Mouse (Mus musculus) kidney, embryonic 14.5 days (tissue): Measurements from ENCODE around the gene Phb2. TPM values are rescaled to one million over a fixed set of nuclear protein-coding genes. Genes with fewer than 3 reads are reported as not detected.
"Not testable (repeated sequence)": the region's sequence is repeated elsewhere in the genome, so short reads cannot be mapped to it uniquely, and the experiment has no call there.

Experiments
- ATAC-seq: fragments of 200-750 bp; cut with Nextera tagmentation; 2 replicates; pipeline ENCODE4 v1.8.0; 2017; ENCODE audit warnings: moderate number of reproducible peaks, mild to moderate bottlenecking, moderate TSS enrichment, moderate library complexity; ENCODE audit not compliant: low FRiP score, low TSS enrichment
- H3K27ac ChIP-seq: fragments of 300-500 bp; sonication (generic); 2 replicates; pipeline ENCODE4 v1.5.1; 2014; ENCODE audit warnings: low read depth, mild to moderate bottlenecking, low read length, moderate library complexity, mixed read lengths
- H3K27me3 ChIP-seq: fragments of 300-500 bp; sonication (generic); 2 replicates; pipeline ENCODE4 v1.6.1; 2014; ENCODE audit warnings: mild to moderate bottlenecking, low read length; ENCODE audit not compliant: control insufficient read depth, insufficient read depth
- H3K36me3 ChIP-seq: fragments of 300-500 bp; sonication (generic); 2 replicates; pipeline ENCODE4 v1.6.1; 2014; ENCODE audit warnings: low read length, mixed read lengths; ENCODE audit not compliant: control insufficient read depth, insufficient read depth
- H3K4me1 ChIP-seq: fragments of 300-500 bp; sonication (generic); 2 replicates; pipeline ENCODE4 v1.6.1; 2014; ENCODE audit warnings: low read length, mixed read lengths; ENCODE audit not compliant: control insufficient read depth, insufficient read depth
- H3K4me2 ChIP-seq: fragments of 300-500 bp; sonication (generic); replicated peaks from 2 replicates; pipeline ENCODE4 v1.6.1; 2014; ENCODE audit warnings: low read depth, mild to moderate bottlenecking, low read length
- H3K4me3 ChIP-seq: fragments of 300-500 bp; sonication (generic); 2 replicates; pipeline ENCODE4 v1.5.1; 2014; ENCODE audit warnings: mild to moderate bottlenecking, low read length
- H3K9ac ChIP-seq: fragments of 300-500 bp; sonication (generic); 2 replicates; pipeline ENCODE4 v1.6.1; 2014; ENCODE audit warnings: low read depth, mild to moderate bottlenecking, low read length, moderate library complexity
- H3K9me3 ChIP-seq: fragments of 300-500 bp; sonication (generic); 2 replicates; pipeline ENCODE4 v1.6.1; 2016; ENCODE audit warnings: low read length; ENCODE audit not compliant: control insufficient read depth
- WGBS: fragments of 180-500 bp; shearing (Covaris S2); extraction: QIAGEN DNeasy Blood & Tissue Kit; methylation state at CpG from one replicate; pipeline ENCODE4 v1.1.7; 2014; 5-methylcytosine and 5-hydroxymethylcytosine counted together
- polyA plus RNA-seq: library from polyadenylated mRNA; unstranded; fragments of >200 nt; fragmentation: Nextera tagmentation; extraction: Ambion mirVana; gene quantifications from 2 replicates; pipeline ENCODE4 v1.2.1, GENCODE M21; 2014

Phb2 gene
- polyA plus RNA-seq, 1 experiment from 2014 or later: 402 TPM

DNA sequence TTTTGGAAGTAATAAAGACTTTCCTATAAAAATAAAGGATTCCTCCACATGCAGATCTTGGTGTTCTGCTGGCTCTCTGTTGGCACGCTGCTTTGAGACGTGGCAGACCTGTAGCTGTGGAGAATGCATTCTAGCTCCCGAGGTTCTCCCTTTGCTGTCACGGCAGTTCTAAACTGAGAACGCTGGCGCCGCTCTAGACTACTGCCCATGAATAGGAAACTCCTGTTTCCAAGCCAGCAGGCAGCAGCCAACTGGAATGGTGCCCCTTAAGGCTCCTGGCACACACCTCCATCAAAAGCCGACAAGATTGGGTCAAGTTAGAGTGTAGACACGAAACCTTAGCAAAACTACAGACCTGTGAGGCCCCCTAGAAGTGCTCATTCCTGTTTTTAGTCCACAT lies 38.5 kb upstream of the Phb2 start:
- 93% methylated on average over 9 of the region's 9 CpGs for WGBS
- no peaks in the 10 kb centered on the region for H3K36me3 ChIP-seq
- ATAC-seq: no peak
- H3K27me3 ChIP-seq: no peaks in the 10 kb centered on the region
- H3K27ac ChIP-seq: no peak overlapping the region
- no peak overlapping the region for H3K4me2 ChIP-seq
- H3K9ac ChIP-seq: no peak overlapping the region
- H3K4me3 ChIP-seq: no peak overlapping the region
- H3K9me3 ChIP-seq: no peaks in the 10 kb centered on the region
- peaks cover 5% of the 10 kb centered on the region; the same call in 1 of the 2 replicates for H3K4me1 ChIP-seq

DNA sequence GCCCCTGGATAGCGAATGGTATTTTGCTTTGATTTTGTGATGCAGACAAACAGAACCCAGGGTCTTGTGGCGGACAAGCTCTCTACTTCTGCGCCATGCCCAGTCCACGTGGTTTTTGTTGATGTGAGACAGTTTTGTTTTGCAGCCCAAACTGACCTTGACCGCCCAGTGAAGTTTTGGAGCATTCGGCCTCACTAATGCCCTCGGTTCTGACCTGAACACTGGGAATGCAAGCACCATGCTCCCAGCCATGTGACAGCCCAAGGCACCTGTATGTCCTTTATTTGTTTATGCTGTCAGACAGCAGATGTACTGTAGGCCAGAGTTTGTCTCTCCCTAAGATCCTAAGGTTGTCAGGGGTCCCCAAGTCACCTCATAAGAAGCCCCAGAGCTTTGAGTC lies 37.5 kb upstream of the Phb2 start:
- Histone ChIP-seq H3K4me1 (peaks cover 5% of the 10 kb centered on the region; the same call in 1 of the 2 replicates), H3K9me3 (no peaks in the 10 kb centered on the region), H3K4me3 (no peak overlapping the region), H3K27ac (no peak overlapping the region), H3K36me3 (no peaks in the 10 kb centered on the region), H3K27me3 (no peaks in the 10 kb centered on the region), H3K9ac (no peak overlapping the region), H3K4me2 (no peak overlapping the region)
- ATAC-seq: no peak
- 95% methylated on average over 7 of the region's 7 CpGs for WGBS

DNA sequence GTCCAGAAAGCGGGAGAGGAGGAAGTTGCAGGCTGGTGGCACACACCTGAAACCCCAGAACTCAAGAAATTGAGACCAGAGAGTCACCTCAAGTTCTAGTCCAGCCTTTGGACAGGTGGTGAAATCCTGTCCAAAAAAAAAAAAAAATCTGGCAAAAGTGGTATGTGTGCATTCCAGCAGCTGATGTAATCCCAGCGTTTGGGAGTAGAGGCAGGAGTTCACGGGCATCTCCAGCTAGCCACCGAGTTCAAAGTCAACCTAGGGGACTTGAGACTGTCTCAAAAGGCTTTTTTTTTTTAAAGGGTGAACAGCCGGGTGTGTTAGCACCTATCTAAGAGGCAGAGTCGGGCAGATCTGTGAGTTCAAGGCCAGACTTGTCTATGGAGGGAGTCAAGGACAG lies 36.0 kb upstream of the Phb2 start:
- no peak for ATAC-seq

DNA sequence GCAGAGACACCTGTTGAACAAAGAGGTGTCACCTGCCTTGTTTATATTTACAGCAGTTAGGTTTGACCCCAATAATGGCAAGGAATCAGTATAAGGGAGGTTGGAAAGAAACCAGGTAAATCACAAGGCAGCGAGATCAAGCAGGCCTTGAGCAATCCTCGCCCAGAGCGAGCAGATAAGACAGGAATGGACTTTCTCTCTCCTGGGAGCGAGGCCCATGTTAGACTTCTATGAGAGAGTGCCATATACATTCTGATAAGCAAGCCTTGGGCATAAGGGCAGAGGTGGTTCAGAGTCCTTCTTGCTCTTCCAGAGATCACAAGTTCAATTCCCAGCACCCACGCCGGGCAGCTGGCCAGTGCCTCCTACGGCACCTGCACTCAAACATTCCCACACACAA lies 33.4 kb upstream of the Phb2 start:
- Histone ChIP-seq H3K9ac (no peak overlapping the region), H3K4me2 (no peak overlapping the region), H3K4me1 (no peaks in the 10 kb centered on the region), H3K27me3 (no peaks in the 10 kb centered on the region), H3K9me3 (no peaks in the 10 kb centered on the region), H3K36me3 (no peaks in the 10 kb centered on the region), H3K27ac (no peak overlapping the region), H3K4me3 (no peak overlapping the region)
- 98% methylated on average over 7 of the region's 7 CpGs for WGBS
- no peak for ATAC-seq

More for the DNA sequence above, 36.0 kb upstream of the Phb2 start:
- 92% methylated on average over 6 of the region's 6 CpGs for WGBS
- no peak overlapping the region for H3K4me3 ChIP-seq
- no peak overlapping the region for H3K27ac ChIP-seq
- H3K4me2 ChIP-seq: no peak overlapping the region
- no peaks in the 10 kb centered on the region for H3K36me3 ChIP-seq
- H3K27me3 ChIP-seq: no peaks in the 10 kb centered on the region
- no peaks in the 10 kb centered on the region for H3K9me3 ChIP-seq
- peaks cover 5% of the 10 kb centered on the region; the same call in 1 of the 2 replicates for H3K4me1 ChIP-seq
- no peak overlapping the region for H3K9ac ChIP-seq

DNA sequence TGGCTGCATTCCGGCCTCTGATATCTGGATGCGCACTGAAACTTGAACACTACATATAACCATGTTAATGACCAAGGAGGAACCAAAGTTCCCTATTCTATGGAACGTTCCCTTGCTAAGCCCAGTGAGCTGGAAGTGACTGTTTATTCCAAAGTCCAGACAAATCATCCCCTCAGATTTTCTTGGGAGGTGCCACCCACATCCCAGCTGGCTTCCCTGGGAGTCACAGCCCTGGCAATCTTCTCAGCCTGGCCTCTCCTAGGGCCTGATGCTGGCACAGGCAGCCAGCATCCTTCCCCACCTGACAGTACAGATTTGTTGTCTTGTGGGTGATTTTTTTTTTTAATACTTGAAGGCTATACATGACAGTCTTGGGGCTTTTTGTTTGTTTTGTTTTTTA lies 32.6 kb upstream of the Phb2 start:
- Histone ChIP-seq H3K36me3 (no peaks in the 10 kb centered on the region), H3K4me2 (no peak overlapping the region), H3K9me3 (no peaks in the 10 kb centered on the region), H3K9ac (no peak overlapping the region), H3K27me3 (no peaks in the 10 kb centered on the region), H3K27ac (no peak overlapping the region), H3K4me1 (no peaks in the 10 kb centered on the region), H3K4me3 (no peak overlapping the region)
- WGBS: 93% methylated on average over 3 of the region's 3 CpGs
- no peak for ATAC-seq

DNA sequence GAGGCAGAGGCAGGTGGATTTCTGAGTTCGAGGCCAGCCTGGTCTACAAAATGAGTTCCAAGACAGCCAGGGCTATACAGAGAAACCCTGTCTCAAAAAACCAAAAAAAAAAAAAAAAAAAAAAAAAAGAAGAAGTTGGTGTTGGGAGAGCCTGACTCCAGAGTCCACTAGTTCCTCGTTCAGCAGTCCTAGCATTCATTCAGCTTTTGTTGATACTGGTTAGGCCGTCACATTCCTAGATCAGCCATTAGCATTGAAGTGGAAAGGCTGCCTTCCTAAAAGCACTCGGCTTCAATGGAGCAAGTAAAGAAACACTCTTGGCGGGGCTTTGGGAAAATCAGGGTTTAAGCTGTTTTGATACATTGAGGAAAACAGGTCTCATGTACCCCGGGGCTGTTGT lies 29.8 kb upstream of the Phb2 start:
- not testable (repeated sequence) for H3K27me3 ChIP-seq, H3K4me2 ChIP-seq, H3K9ac ChIP-seq, H3K36me3 ChIP-seq, H3K9me3 ChIP-seq, H3K4me1 ChIP-seq, H3K4me3 ChIP-seq, H3K27ac ChIP-seq, ATAC-seq
- 57% methylated on average over 6 of the region's 6 CpGs for WGBS

DNA sequence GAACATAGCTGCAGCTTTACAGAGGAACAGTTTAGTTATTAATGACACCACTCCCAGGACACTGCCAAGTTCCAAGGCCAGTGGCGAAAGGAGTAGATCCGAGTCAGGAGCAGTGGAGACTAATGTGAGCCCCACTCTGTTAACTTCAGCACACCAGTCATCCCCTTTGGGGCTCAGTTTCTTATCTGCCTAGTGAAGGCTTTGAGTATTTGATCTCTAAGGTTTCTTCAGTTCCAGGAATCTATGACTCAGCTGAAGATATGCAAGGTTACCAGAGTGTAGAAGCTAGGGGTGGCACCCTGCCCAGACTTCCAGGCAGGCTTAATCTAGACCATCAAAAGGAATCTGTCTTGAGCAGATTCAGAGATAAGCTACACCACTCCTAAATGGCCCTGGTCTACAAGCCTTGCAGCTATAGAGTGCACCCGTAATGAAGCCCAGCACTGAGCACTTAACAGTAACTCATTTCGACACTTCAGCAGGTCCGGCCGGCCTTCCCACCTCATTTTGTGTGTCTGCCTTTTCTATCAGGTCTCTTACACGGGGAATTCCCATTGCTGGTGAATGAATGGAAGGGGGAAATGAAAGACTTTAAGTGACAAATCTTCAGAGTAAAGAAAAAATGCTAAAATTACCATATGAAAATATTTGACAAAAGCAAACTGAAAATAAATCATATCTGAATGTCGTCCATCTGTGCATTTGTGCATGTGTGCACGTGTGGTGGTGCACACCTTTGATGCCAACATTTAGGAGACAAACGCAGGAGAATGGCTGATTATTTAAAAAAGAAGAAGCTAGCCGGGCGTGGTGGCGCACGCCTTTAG lies 28.3 kb upstream of the Phb2 start:
- 72% methylated on average over 14 of the region's 14 CpGs for WGBS
- Histone ChIP-seq H3K4me3 (no peak overlapping the region), H3K36me3 (no peaks in the 10 kb centered on the region), H3K9me3 (no peaks in the 10 kb centered on the region), H3K27ac (no peak overlapping the region), H3K4me1 (no peaks in the 10 kb centered on the region), H3K9ac (no peak overlapping the region), H3K4me2 (no peak overlapping the region), H3K27me3 (no peaks in the 10 kb centered on the region)
- peak; percentile 25; the same call in 1 of the 2 replicates for ATAC-seq

DNA sequence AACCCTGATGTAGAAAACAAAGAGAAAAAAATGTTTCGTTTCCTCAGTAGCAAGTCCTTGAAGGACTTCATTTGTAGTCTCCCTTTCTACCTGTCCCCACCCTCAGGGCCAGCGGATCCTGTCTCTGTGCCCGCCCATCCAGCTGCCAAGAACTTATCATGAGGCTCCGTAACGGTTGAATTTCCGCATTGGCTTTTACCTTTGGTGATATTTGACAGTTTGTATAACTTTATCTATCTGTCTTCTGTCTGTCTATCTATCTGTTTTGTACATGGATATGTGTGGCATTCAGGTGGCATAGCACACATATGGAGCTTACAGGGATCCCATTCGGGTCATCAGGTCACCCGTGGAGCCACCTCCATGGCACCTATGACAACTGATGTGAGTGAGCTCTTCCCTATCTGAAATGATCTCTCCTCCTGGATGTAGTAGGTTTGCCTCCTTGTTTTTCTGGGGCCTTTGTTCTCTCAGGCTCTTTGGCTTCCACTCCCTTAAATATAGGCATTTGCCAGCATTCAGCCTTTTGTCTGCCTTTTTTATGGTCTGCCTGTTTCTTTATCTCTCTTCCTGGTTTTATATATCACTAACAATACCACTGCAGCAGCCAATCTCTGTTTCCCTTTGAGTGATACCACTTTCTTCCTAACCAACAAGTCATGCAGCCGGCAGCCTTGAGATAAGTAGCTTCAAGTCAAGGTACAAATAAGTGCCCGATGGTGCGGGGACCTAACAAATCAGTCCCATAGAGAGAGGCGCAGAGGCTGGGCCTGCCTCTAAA lies 26.3 kb upstream of the Phb2 start:
- no peak overlapping the region for H3K4me2 ChIP-seq
- H3K27me3 ChIP-seq: no peaks in the 10 kb centered on the region
- WGBS: 89% methylated on average over 12 of the region's 12 CpGs
- H3K9me3 ChIP-seq: no peaks in the 10 kb centered on the region
- H3K27ac ChIP-seq: no peak overlapping the region
- H3K36me3 ChIP-seq: no peaks in the 10 kb centered on the region
- H3K9ac ChIP-seq: no peak overlapping the region
- no peak overlapping the region for H3K4me3 ChIP-seq
- ATAC-seq: no peak
- H3K4me1 ChIP-seq: no peaks in the 10 kb centered on the region

DNA sequence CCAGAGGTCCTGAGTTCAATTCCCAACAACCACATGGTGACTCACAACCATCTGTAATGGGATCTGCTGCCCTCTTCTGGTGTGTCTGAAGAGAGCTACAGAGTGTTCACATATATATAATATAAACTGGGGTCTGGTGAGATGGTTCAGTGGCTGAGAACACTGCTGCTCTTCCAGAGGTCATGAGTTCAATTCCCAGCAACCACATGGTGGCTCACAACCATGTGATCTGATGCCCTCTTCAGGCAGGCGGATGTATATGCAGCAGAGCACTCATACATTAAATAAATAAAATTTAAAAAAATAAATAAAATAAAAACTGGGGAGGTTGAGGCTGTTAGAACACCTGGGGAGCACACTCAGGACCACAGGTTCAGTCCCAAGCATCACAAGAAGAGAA lies 25.5 kb upstream of the Phb2 start:
- H3K27me3 ChIP-seq, H3K9me3 ChIP-seq, H3K36me3 ChIP-seq, H3K27ac ChIP-seq, ATAC-seq, H3K4me1 ChIP-seq, H3K4me3 ChIP-seq, H3K9ac ChIP-seq, H3K4me2 ChIP-seq: not testable (repeated sequence)
- WGBS: 94% methylated on average over 1 of the region's 1 CpGs
